Mouse (Mus musculus) intestine, embryonic 15.5 days (tissue): Measurements from ENCODE around the gene Ric8a. TPM values are rescaled to one million over a fixed set of nuclear protein-coding genes. Genes with fewer than 3 reads are reported as not detected.
"Not testable (repeated sequence)": the region's sequence is repeated elsewhere in the genome, so short reads cannot be mapped to it uniquely, and the experiment has no call there.

Experiments
- ATAC-seq: fragments of 200-750 bp; cut with Nextera tagmentation; 2 replicates; pipeline ENCODE4 v1.8.0; 2017; ENCODE audit warnings: moderate TSS enrichment, moderate library complexity
- H3K27ac ChIP-seq: fragments of 300-500 bp; sonication (generic); 2 replicates; pipeline ENCODE4 v1.5.1; 2015; ENCODE audit warnings: mild to moderate bottlenecking, inconsistent platforms
- H3K27me3 ChIP-seq: fragments of 300-500 bp; sonication (generic); replicated peaks from 2 replicates; pipeline ENCODE4 v1.6.1; 2015; ENCODE audit warnings: inconsistent platforms
- H3K36me3 ChIP-seq: fragments of 300-500 bp; sonication (generic); 2 replicates; pipeline ENCODE4 v1.6.1; 2015; ENCODE audit warnings: inconsistent platforms
- H3K4me1 ChIP-seq: fragments of 300-500 bp; sonication (generic); replicated peaks from 2 replicates; pipeline ENCODE4 v1.6.1; 2015; ENCODE audit warnings: inconsistent platforms
- H3K4me2 ChIP-seq: fragments of 300-500 bp; sonication (generic); replicated peaks from 2 replicates; pipeline ENCODE4 v1.6.1; 2015; ENCODE audit warnings: mild to moderate bottlenecking, inconsistent platforms
- H3K4me3 ChIP-seq: fragments of 300-500 bp; sonication (generic); replicated peaks from 2 replicates; pipeline ENCODE4 v1.5.1; 2015; ENCODE audit warnings: inconsistent platforms
- H3K9ac ChIP-seq: fragments of 300-500 bp; sonication (generic); 2 replicates; pipeline ENCODE4 v1.6.1; 2015; ENCODE audit warnings: inconsistent platforms
- H3K9me3 ChIP-seq: fragments of 300-500 bp; sonication (generic); 2 replicates; pipeline ENCODE4 v1.6.1; 2016; ENCODE audit warnings: inconsistent platforms
- WGBS: fragments of 180-500 bp; shearing (Covaris S2); methylation state at CpG from one replicate; pipeline ENCODE4 v1.1.7; 2015; 5-methylcytosine and 5-hydroxymethylcytosine counted together
- polyA plus RNA-seq: library from polyadenylated mRNA; unstranded; fragments of >200 nt; fragmentation: Nextera tagmentation; extraction: Ambion mirVana; gene quantifications from 2 replicates; pipeline ENCODE4 v1.2.1, GENCODE M21; 2015

The Ric8a gene
- polyA plus RNA-seq, 1 experiment from 2014 or later, result 51.9 TPM

DNA sequence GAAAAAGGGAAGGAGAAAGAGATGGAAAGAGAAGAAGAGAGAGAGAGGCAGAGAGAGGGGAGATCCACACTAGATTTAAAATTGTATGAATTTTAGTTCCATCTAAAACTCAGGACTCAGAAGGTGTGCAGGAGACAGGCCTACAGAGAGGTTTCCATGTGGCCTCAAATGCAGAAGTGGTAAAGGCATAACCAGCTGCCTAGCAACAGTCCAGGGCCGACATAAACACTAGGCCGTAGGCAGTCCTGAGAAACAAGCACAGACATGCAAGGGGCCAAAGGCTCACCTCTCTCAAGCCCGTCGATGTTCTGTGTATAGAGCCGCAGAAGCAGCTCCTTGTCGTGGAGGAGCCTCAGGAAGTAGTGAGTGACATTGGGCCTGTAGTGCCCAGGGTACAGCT, 20.6 kb downstream of the Ric8a start:
- H3K4me3 ChIP-seq, result no peak overlapping the region
- 81% methylated on average over 6 of the region's 6 CpGs for WGBS

DNA sequence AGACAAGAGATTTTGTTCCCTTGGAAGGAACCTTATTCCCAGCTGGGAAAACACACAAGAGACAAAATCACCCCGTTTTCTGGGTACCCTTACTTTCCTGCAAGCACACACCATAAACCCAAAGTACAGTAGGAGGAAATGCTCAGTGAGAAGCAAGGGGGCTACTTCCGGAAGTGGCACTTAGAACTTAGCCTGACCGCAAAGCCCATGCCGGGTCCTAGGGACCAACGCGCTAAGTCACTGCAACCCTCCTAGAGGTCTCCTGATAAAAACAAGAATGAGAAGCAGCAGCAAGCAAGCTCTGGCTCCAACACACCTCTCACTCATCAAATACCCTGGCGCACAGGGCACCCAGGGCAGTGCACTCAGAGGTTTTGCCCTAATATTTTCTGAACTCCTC, 22.6 kb downstream of the Ric8a start:
- WGBS, result 89% methylated on average over 7 of the region's 7 CpGs
- H3K9me3 ChIP-seq, result no peaks in the 10 kb centered on the region
- H3K36me3 ChIP-seq, result 0 out of 2 replicates have a peak, but pooled peaks cover 7% of the 10 kb centered on the region
- no peaks in the 10 kb centered on the region for H3K27me3 ChIP-seq
- H3K9ac ChIP-seq, result no peak overlapping the region
- no peak overlapping the region for H3K4me2 ChIP-seq
- H3K27ac ChIP-seq, result no peak overlapping the region
- H3K4me3 ChIP-seq, result no peak overlapping the region
- no peak for ATAC-seq
- H3K4me1 ChIP-seq, result peaks cover 11% of the 10 kb centered on the region

More for the DNA sequence above, 20.6 kb downstream of the Ric8a start:
- Histone ChIP-seq H3K4me2 (no peak overlapping the region), H3K27ac (no peak overlapping the region), H3K4me1 (peaks cover 7% of the 10 kb centered on the region), H3K9me3 (no peaks in the 10 kb centered on the region), H3K9ac (no peak overlapping the region), H3K36me3 (0 out of 2 replicates have a peak, but pooled peaks cover 7% of the 10 kb centered on the region), H3K27me3 (no peaks in the 10 kb centered on the region)
- ATAC-seq, result no peak

DNA sequence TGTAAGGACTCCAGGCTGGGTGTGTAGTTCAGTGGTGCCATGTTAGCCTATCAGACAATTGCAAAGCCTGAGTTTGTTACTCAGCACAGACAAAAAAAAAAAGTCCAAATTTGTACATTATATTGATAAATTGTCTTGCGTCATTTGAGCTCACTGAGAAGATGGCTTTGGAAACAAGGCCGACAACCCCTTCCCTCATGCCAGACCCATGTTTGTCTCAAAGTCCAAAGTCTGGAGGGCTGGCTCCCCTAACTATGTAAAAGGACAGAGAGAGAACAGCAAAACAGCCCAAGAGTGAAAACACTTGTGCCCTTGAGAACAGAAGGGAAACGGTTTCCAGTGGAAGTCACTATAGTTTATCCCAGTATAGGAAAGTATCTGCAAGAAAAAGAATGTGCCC, 23.7 kb downstream of the Ric8a start:
- no peak overlapping the region for H3K4me3 ChIP-seq
- H3K4me1 ChIP-seq, result peaks cover 11% of the 10 kb centered on the region
- H3K9me3 ChIP-seq, result no peaks in the 10 kb centered on the region
- H3K36me3 ChIP-seq, result 0 out of 2 replicates have a peak, but pooled peaks cover 7% of the 10 kb centered on the region
- 64% methylated on average over 3 of the region's 3 CpGs for WGBS
- no peak for ATAC-seq
- H3K9ac ChIP-seq, result no peak overlapping the region
- H3K4me2 ChIP-seq, result peak overlapping the region; percentile 33
- no peaks in the 10 kb centered on the region for H3K27me3 ChIP-seq
- H3K27ac ChIP-seq, result peak overlapping the region; percentile 40

DNA sequence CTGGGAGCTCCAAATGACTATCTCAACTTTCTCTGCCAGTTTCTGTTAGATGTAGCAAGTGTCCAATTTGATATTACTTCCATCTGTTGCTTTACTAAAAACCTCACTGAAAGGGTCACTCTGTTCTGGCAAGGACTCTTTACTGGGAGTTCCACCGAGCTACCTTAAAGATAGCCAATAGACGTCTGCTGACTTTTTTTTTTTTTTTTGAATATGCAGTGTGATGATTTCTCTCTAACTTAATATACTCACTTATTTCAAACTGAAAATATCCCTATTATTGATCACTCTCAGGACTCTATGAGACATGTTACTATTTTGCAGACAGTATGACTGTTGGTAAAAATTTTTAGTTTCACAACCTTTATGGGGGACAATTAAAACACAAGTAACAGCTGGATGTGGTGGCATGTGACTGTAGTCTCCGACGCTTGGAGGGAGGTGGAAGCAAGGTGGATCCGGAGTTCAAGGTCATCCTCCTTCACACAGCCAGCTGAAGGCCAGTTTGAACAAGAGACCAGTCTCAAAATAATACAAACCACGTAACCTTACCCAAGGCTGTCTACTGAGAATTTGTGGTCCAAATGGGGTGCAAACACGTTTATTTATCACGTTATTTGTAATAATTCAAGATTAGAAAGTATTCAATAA, 24.2 kb downstream of the Ric8a start:
- ATAC-seq, result peak; percentile 19
- Histone ChIP-seq H3K4me1 (peaks cover 11% of the 10 kb centered on the region), H3K27me3 (no peaks in the 10 kb centered on the region), H3K36me3 (0 out of 2 replicates have a peak, but pooled peaks cover 7% of the 10 kb centered on the region), H3K27ac (peak overlapping the region; percentile 40; the same call in 1 of the 2 replicates), H3K4me2 (peak overlapping the region; percentile 82), H3K4me3 (peak overlapping the region; percentile 59), H3K9me3 (no peaks in the 10 kb centered on the region), H3K9ac (peak overlapping the region; percentile 76)
- WGBS, result 13% methylated on average over 8 of the region's 8 CpGs

DNA sequence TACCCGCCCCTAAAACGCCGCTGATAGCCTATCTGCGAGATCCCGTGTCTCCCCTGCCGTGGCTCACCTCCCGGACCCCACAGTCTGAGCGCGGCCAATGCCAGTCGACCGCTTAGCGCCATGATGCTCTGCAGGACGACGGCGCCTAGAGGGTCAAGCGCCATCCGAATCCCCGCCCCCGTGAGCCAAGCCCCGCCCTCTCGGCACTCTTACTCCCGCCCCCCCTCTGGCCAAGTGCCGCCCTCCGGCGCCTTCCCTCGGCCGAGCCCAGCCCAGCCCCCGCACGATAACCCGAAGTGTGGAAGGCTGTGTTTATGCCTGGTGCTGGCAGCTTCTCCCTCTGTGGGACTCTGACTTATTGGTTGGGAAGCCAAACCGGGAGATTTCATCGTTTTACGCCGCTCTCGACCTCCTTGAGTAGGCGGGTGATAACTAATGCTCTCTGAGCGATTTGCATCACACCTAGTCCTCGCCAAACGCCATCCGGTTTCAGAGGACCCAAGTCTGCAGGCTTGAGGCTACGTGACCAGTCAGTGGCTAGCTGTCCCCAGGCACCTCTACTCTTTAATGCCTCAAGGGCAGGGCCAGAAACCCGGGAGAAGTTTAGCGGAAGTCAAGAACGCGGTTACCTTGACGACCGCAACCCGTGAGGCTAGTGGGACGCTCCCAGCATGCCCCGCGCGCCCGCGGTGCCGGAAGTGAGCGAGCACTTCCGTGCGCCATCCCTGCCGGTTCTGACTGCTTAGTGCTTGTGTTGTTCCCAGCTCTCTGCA, 25.1 kb downstream of the Ric8a start, which contains the start of the genes Psmd13 and Sirt3:
Psmd13 (plus strand) TSS at position 273 of the 773 bp plus-strand sequence.
Sirt3 (minus strand) TSS at position 614 of the 773 bp plus-strand sequence.
- Histone ChIP-seq H3K4me3 (peak within 1 kb of the TSS; percentile 59), H3K36me3 (0 out of 2 replicates have a peak, but pooled peaks cover 4% of the 10 kb centered on the region), H3K27ac (peak within 1 kb of the TSS; percentile 85), H3K9ac (peak within 1 kb of the TSS; percentile 76), H3K27me3 (no peaks in the 10 kb centered on the region), H3K4me2 (peak within 1 kb of the TSS; percentile 82), H3K4me1 (peaks cover 11% of the 10 kb centered on the region), H3K9me3 (no peaks in the 10 kb centered on the region)
- ATAC-seq, result peak; percentile 97
- under 1% methylated on average over 59 of the region's 59 CpGs for WGBS

DNA sequence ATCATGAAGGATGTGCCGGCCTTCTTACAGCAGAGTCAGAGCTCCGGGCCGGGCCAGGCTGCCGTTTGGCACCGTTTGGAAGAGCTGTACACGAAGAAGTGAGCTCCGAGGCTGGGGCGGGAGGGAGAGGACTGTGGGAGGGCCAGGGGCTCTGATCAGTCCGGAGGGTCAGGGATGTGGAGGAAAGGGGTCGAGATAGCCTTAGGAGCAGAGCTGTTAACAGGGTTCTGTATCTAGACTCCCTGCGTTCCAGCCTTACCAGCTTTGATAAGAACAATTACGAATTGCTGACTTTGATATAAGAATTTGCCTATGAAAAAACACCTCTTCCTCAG, 25.7 kb downstream of the Ric8a start:
- Histone ChIP-seq H3K9me3 (no peaks in the 10 kb centered on the region), H3K4me1 (peaks cover 11% of the 10 kb centered on the region), H3K9ac (peak overlapping the region; percentile 60), H3K4me2 (peak overlapping the region; percentile 82), H3K4me3 (peak overlapping the region; percentile 59), H3K27ac (0 out of 2 replicates have a peak overlapping the region, but pooled peaks have one; percentile 85), H3K27me3 (no peaks in the 10 kb centered on the region), H3K36me3 (0 out of 2 replicates have a peak, but pooled peaks cover 8% of the 10 kb centered on the region)
- 0% methylated on average over 12 of the region's 12 CpGs for WGBS
- peak; percentile 53 for ATAC-seq

DNA sequence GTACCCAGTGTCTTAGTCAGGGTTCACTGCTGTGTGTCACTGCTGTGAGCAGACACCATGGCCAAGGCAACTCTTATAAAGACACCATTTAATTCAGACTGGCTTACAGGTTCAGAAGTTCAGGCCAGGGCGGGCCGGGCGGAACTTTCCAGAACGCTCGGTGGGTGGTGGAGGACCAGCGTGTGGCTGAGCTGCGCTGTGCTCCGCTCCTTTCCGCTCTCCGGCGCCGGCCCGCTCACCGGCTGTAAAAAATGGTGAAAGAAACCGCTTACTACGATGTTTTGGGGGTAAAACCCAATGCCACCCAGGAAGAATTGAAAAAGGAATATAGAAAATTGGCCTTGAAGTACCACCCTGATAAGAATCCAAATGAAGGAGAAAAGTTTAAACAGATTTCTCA, 33.9 kb downstream of the Ric8a start:
- WGBS, result 97% methylated on average over 16 of the region's 16 CpGs
- H3K27ac ChIP-seq, H3K4me2 ChIP-seq, H3K9ac ChIP-seq, H3K4me1 ChIP-seq, H3K4me3 ChIP-seq, H3K9me3 ChIP-seq, ATAC-seq, H3K27me3 ChIP-seq: not testable (repeated sequence)
- peaks cover 33% of the 10 kb centered on the region for H3K36me3 ChIP-seq

DNA sequence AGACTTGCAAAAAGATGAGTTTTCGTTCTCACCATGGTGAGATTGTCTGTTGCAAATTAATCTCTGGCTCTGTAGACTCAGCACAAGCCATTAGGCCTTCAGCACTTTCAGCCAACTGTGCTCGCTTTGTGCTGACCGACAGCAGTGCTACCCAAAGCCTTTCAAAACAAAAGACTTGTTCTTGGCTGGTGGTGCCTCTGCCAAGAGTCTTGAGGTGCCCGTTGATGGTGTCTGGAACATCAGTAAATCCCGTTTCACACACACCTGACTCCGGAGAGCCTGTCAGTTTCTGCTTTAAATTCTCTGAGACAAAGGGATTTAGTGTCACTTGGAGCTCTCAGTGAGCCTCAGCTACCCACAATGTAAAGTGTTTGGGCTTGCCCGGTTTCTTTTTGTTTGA, 37.3 kb downstream of the Ric8a start:
- WGBS, result 90% methylated on average over 7 of the region's 7 CpGs
- Histone ChIP-seq H3K4me1 (no peaks in the 10 kb centered on the region), H3K27ac (no peak overlapping the region), H3K9me3 (no peaks in the 10 kb centered on the region), H3K36me3 (peaks cover 41% of the 10 kb centered on the region), H3K4me3 (no peak overlapping the region), H3K9ac (no peak overlapping the region), H3K4me2 (no peak overlapping the region), H3K27me3 (no peaks in the 10 kb centered on the region)
- no peak for ATAC-seq

DNA sequence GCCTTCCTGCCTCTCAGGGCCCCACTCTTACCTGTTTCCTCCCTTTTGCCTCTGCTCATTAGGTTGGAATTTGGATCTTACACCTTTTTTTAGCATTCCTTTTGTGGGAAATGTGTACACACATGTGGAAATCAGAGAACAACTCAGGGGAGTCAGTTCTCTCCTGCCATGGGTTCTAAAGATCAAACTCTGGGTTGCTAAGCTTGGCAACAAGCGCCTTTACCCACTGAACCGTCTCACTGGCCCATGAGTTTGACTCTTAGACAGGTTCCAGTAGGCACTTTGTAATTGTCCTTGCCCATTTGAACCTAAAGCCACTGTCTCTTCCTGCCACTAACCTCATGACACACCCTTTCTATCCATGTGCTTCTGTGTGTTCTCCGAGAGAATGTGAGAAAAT, 37.9 kb downstream of the Ric8a start:
- Histone ChIP-seq H3K9ac (no peak overlapping the region), H3K4me1 (no peaks in the 10 kb centered on the region), H3K4me2 (no peak overlapping the region), H3K36me3 (peaks cover 37% of the 10 kb centered on the region), H3K27ac (no peak overlapping the region), H3K4me3 (no peak overlapping the region), H3K27me3 (no peaks in the 10 kb centered on the region), H3K9me3 (no peaks in the 10 kb centered on the region)
- 94% methylated on average over 3 of the region's 3 CpGs for WGBS
- no peak for ATAC-seq

DNA sequence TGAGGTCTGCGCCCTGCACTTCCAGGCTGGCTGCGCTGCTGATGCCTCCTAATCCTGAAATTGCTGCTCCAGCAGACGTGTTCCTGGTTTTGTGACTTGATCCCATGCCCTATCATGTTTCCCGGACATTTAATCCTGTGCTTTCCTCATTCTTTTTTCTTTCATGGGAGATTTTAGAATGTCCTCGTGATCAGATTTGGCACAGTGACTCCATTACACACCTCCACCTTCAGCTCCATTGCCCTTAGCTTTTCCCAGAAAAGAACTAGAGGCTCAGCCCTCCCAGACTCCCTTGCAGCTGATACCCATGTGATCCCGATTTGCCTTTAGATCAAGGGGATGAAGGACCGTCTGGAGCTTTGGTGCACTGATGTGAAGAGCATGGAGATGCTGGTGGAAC, 41.1 kb downstream of the Ric8a start:
- WGBS, result 92% methylated on average over 7 of the region's 7 CpGs
- no peak for ATAC-seq
- Histone ChIP-seq H3K9me3 (no peaks in the 10 kb centered on the region), H3K36me3 (peaks cover 30% of the 10 kb centered on the region), H3K4me1 (no peaks in the 10 kb centered on the region), H3K27ac (no peak overlapping the region), H3K9ac (no peak overlapping the region), H3K4me2 (no peak overlapping the region), H3K4me3 (no peak overlapping the region), H3K27me3 (no peaks in the 10 kb centered on the region)

DNA sequence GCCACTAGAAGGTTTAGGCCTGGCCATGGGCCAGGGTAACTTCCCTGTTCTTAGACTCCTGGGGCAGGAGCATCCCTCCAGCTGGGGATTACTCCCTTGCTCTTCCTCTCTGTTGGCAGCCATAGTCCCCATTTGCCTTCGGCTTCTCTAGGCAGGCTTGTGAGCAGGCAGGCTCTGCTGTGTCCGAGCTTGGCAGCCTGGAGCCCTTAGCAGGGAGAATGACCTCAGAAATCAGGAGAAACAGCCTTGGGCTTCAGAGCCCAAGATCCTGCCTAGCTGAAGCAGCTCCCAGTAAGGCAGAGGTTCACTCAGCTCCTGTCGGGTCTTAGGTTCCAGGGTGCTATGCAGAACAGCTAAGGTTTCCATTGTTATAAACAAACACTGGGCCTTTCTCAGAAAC, 42.4 kb downstream of the Ric8a start:
- Histone ChIP-seq H3K27ac (no peak overlapping the region), H3K4me2 (no peak overlapping the region), H3K4me3 (no peak overlapping the region), H3K4me1 (no peaks in the 10 kb centered on the region), H3K9ac (no peak overlapping the region), H3K36me3 (peaks cover 26% of the 10 kb centered on the region), H3K27me3 (no peaks in the 10 kb centered on the region), H3K9me3 (no peaks in the 10 kb centered on the region)
- no peak for ATAC-seq
- 78% methylated on average over 3 of the region's 3 CpGs for WGBS

DNA sequence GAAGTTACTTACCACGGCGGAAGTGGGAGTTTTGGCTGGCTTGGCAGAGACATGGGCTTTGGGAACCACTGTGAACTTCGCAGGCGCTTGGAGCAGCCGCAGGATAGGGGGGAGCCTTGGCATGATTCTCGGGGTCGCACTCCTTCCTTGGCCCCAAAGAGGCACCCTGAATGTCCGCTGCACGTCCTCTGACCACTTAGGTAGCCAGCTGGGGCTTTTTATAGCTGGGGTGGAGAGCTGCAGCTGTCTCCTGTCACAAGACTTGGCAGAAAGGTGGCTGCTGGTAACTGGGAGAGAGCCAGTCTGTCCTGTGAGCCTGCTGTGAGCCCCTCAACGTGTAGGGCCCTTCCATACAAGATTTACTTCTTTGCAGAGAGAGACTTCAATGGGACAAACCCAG, 43.5 kb downstream of the Ric8a start, which contains the start of gene Cox8b:
Cox8b (minus strand) TSS at position 227 of the 400 bp plus-strand sequence.
- WGBS, result 69% methylated on average over 10 of the region's 10 CpGs
- no peak within 1 kb of the TSS for H3K4me3 ChIP-seq
- H3K4me1 ChIP-seq, result no peaks in the 10 kb centered on the region
- H3K27ac ChIP-seq, result no peak within 1 kb of the TSS
- no peaks in the 10 kb centered on the region for H3K9me3 ChIP-seq
- H3K4me2 ChIP-seq, result no peak within 1 kb of the TSS
- no peak for ATAC-seq
- no peak within 1 kb of the TSS for H3K9ac ChIP-seq
- H3K36me3 ChIP-seq, result peaks cover 18% of the 10 kb centered on the region
- H3K27me3 ChIP-seq, result no peaks in the 10 kb centered on the region
